In the genomic region with DNA sequence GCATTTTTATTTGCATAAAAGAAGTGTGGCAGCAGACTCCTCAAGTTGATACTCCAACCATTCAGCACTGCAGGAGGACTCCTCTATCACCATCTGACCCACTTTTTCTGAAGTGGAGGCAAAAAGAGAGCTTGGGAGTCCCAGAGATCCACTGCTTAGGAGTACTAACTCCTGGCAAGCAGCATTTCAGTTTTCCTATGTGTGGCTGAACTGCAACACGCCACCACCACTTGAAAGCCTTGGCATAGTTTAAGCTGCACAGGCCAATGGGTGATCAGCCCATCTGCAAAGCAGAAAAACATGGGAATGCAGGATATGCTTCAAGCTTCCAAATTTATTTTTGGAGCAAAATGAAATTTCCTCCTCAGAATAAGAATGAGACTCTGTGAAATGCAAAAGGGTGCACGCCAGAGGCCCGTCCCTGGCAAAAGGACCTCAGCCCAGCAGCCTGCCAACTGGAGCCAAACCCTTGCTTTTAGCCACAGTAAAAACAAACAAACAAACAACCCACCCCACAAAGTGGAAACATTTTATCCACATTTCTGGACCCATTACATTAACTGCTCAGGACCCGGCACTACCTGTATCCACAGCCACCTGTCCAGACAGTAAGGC, we compare ENCODE assay signal across 13 mouse cellular contexts. TPM values are rescaled to one million over a fixed set of nuclear protein-coding genes. Genes with fewer than 3 reads are reported as not detected.
DNase-seq lines count a peak whose midpoint lies in the region; ATAC-seq and TF ChIP-seq lines count a peak whose summit lies in the region.
"Had no signal": no experiment of that assay in that cellular context is flagged by ENCODE, and none has a peak within 500 bp of the region (broad histone marks: within the 10 kb centered on the region; RNA-seq: fewer than 3 reads in every experiment).

No protein-coding gene starts in this region.

- H3K4me1 ChIP-seq in heart, postnatal 0 days (ENCODE audit: control insufficient read depth, insufficient read depth), result peaks cover 28% of the 10 kb centered on the region
- peaks cover 5% of the 10 kb centered on the region; the same call in 1 of the 2 replicates for H3K4me1 ChIP-seq in lung, embryonic 16.5 days (replicated peaks; ENCODE audit: control insufficient read depth, insufficient read depth, low read length)
- peaks cover 48% of the 10 kb centered on the region for H3K4me1 ChIP-seq in embryonic facial prominence, embryonic 15.5 days

- DNase-seq in cerebellum, postnatal 36 days, result peak; percentile 33 to 40
- no peak for DNase-seq in cerebellum, adult 8-10 months
- DNase-seq in heart, postnatal 0 days (ENCODE audit: low spot score), result peak; percentile 54
- DNase-seq in heart, adult 11 months, result no peak
- no peak for DNase-seq in lung, postnatal 14 days
- DNase-seq in adrenal gland, postnatal 10 days, result no peak
- DNase-seq: adrenal gland, adult 2 months; kidney, adult 2 months had no signal

- peaks cover 16% of the 10 kb centered on the region; the same call in 1 of the 2 replicates for H3K36me3 ChIP-seq in heart, postnatal 0 days (replicated peaks; ENCODE audit: control insufficient read depth, insufficient read depth, low read length)
- H3K36me3 ChIP-seq in lung, embryonic 16.5 days (ENCODE audit: control insufficient read depth, insufficient read depth, low read length), result no peaks in the 10 kb centered on the region
- H3K36me3 ChIP-seq in embryonic facial prominence, embryonic 15.5 days, result no peaks in the 10 kb centered on the region
- H3K36me3 ChIP-seq: hindbrain, embryonic 15.5 days; limb, embryonic 15.5 days had no signal

- 56% methylated on average over 4 of the region's 4 CpGs for WGBS in heart, postnatal 0 days
- 78% methylated on average over 4 of the region's 4 CpGs for WGBS in lung, embryonic 16.5 days
- WGBS in embryonic facial prominence, embryonic 15.5 days, result 55% methylated on average over 4 of the region's 4 CpGs

- peak overlapping the region; percentile 57 for H3K27ac ChIP-seq in heart, postnatal 0 days (ENCODE audit: low read depth)
- H3K27ac ChIP-seq in lung, embryonic 16.5 days (ENCODE audit: low read length), result 0 out of 2 replicates have a peak overlapping the region, but pooled peaks have one; percentile 8
- H3K27ac ChIP-seq in embryonic facial prominence, embryonic 15.5 days (replicated peaks), result peak overlapping the region; percentile 80
- H3K27ac ChIP-seq: hindbrain, embryonic 15.5 days; limb, embryonic 15.5 days had no signal

- no peak for TF ChIP-seq CTCF in heart, postnatal 0 days (IDR thresholded peaks at IDR 0.05; ENCODE audit: low read depth)

- H3K9ac ChIP-seq in heart, postnatal 0 days (replicated peaks; ENCODE audit: low read depth, low read length), result no peak overlapping the region
- no peak overlapping the region for H3K9ac ChIP-seq in lung, embryonic 16.5 days (ENCODE audit: low read length)
- H3K9ac ChIP-seq in embryonic facial prominence, embryonic 15.5 days, result no peak overlapping the region
- H3K9ac ChIP-seq: hindbrain, embryonic 15.5 days; limb, embryonic 15.5 days had no signal

- no peaks in the 10 kb centered on the region for H3K27me3 ChIP-seq in heart, postnatal 0 days (ENCODE audit: control insufficient read depth, insufficient read depth, low read length)
- no peaks in the 10 kb centered on the region for H3K27me3 ChIP-seq in lung, embryonic 16.5 days (ENCODE audit: control insufficient read depth, insufficient read depth, low read depth, low read length)
- H3K27me3 ChIP-seq in embryonic facial prominence, embryonic 15.5 days, result no peaks in the 10 kb centered on the region
- H3K27me3 ChIP-seq: hindbrain, embryonic 15.5 days; limb, embryonic 15.5 days had no signal

- no peak for TF ChIP-seq EP300 in heart, postnatal 0 days (IDR thresholded peaks at IDR 0.05; ENCODE audit: low read depth)

- ATAC-seq in heart, postnatal 0 days (ENCODE audit: insufficient read depth, low read depth), result peak; percentile 68; the same call in 1 of the 2 replicates
- no peak for ATAC-seq in lung, embryonic 16.5 days (ENCODE audit: low read depth)
- peak; percentile 73 for ATAC-seq in embryonic facial prominence, embryonic 15.5 days (ENCODE audit: insufficient number of reproducible peaks, low FRiP score, low TSS enrichment, low read depth)

- H3K4me3 ChIP-seq in heart, postnatal 0 days (ENCODE audit: low read depth, low read length), result no peak overlapping the region
- H3K4me3 ChIP-seq in lung, embryonic 16.5 days (ENCODE audit: low read length), result no peak overlapping the region
- H3K4me3 ChIP-seq in embryonic facial prominence, embryonic 15.5 days (replicated peaks), result no peak overlapping the region
- H3K4me3 ChIP-seq: hindbrain, embryonic 15.5 days; limb, embryonic 15.5 days; myocyte had no signal

- no peaks in the 10 kb centered on the region for H3K9me3 ChIP-seq in heart, postnatal 0 days (replicated peaks; ENCODE audit: control insufficient read depth, low read length)
- H3K9me3 ChIP-seq in lung, embryonic 16.5 days (ENCODE audit: control insufficient read depth, low read length), result no peaks in the 10 kb centered on the region
- H3K9me3 ChIP-seq in embryonic facial prominence, embryonic 15.5 days (replicated peaks), result no peaks in the 10 kb centered on the region
- H3K9me3 ChIP-seq: hindbrain, embryonic 15.5 days; limb, embryonic 15.5 days had no signal

- H3K4me2 ChIP-seq in heart, postnatal 0 days (ENCODE audit: low read depth, low read length), result peak overlapping the region; percentile 5; the same call in 1 of the 2 replicates
- no peak overlapping the region for H3K4me2 ChIP-seq in lung, embryonic 16.5 days (ENCODE audit: low read depth, low read length)
- no peak overlapping the region for H3K4me2 ChIP-seq in embryonic facial prominence, embryonic 15.5 days (replicated peaks)
- H3K4me2 ChIP-seq: hindbrain, embryonic 15.5 days; limb, embryonic 15.5 days had no signal

RNA-seq across cellular contexts. Expression of gene Ppfia1, which starts 15.4 kb away (rescaled TPM):
- 33.5 and 43.5 TPM in 2 replicates for total RNA-seq in heart, postnatal 0 days (2014; rRNA removed; ENCODE audit: low replicate concordance)
- polyA plus RNA-seq in heart, postnatal 0 days (2015; fragmentation: Nextera tagmentation; extraction: Ambion mirVana), result 15.6 and 18.6 TPM in 2 replicates
- polyA plus RNA-seq in lung, embryonic 16.5 days (2015; fragmentation: Nextera tagmentation; extraction: Ambion mirVana), result 16.4 and 25.9 TPM in 2 replicates
- 41.2 and 42.3 TPM in 2 replicates for polyA plus RNA-seq in embryonic facial prominence, embryonic 15.5 days (2015; fragmentation: Nextera tagmentation; extraction: Ambion mirVana)
- 10 to 100 TPM; 41.7 to 48.5 TPM for total RNA-seq in adrenal gland, postnatal 10 days (2021)

RNA-seq across cellular contexts. Expression of gene Fadd, which starts 44.1 kb away (rescaled TPM):
- 5.2 and 7.4 TPM in 2 replicates for total RNA-seq in heart, postnatal 0 days (2014; rRNA removed; ENCODE audit: low replicate concordance)
- 10.6 and 11.3 TPM in 2 replicates for polyA plus RNA-seq in heart, postnatal 0 days (2015; fragmentation: Nextera tagmentation; extraction: Ambion mirVana)
- 11.5 and 12.7 TPM in 2 replicates for polyA plus RNA-seq in lung, embryonic 16.5 days (2015; fragmentation: Nextera tagmentation; extraction: Ambion mirVana)
- polyA plus RNA-seq in embryonic facial prominence, embryonic 15.5 days (2015; fragmentation: Nextera tagmentation; extraction: Ambion mirVana), result 9.7 and 10.6 TPM in 2 replicates
- 10 to 100 TPM; 10.1 to 11.1 TPM for total RNA-seq in adrenal gland, postnatal 10 days (2021)

Comparison
In these comparisons a context has a peak if more than half of its experiments do, and no peak if none do; other contexts are left out.
1. DNase-seq: peak in cerebellum, postnatal 36 days (2 of 2) and heart, postnatal 0 days (single experiment); none in cerebellum, adult 8-10 months (single experiment), heart, adult 11 months (single experiment), lung, postnatal 14 days (single experiment) and adrenal gland, postnatal 10 days (single experiment).
2. H3K27ac ChIP-seq: peak in every context shown above with its lines; median percentile 80 in embryonic facial prominence, embryonic 15.5 days; 57 in heart, postnatal 0 days; 8 in lung, embryonic 16.5 days.